Mouse (Mus musculus) embryo, embryonic 9.5 days (tissue): Measurements from ENCODE around the gene Tmem258.
"Not testable (repeated sequence)": the region's sequence is repeated elsewhere in the genome, so short reads cannot be mapped to it uniquely, and the experiment has no call there.

Source experiments
- DNase-seq: peaks from one replicate; pipeline ENCODE4 v3.0.0-alpha.2; 2017; ENCODE audit errors: extremely low spot score

The Tmem258 gene

GRCm38 (mm10) chr19:10203848-10204615 is at the start of gene Tmem258, which contains the start of gene Fen1:
Tmem258 (plus strand) TSS chr19:10204014.
Fen1 (minus strand) TSS chr19:10204169.
- peak; percentile 92 for DNase-seq

GRCm38 (mm10) chr19:10157725-10158124 is 46.1 kb upstream of the Tmem258 start:
- no peak for DNase-seq

- no peak for DNase-seq
Observed at GRCm38 (mm10) chr19:10163896-10164295, 39.9 kb upstream of the Tmem258 start.

DNA sequence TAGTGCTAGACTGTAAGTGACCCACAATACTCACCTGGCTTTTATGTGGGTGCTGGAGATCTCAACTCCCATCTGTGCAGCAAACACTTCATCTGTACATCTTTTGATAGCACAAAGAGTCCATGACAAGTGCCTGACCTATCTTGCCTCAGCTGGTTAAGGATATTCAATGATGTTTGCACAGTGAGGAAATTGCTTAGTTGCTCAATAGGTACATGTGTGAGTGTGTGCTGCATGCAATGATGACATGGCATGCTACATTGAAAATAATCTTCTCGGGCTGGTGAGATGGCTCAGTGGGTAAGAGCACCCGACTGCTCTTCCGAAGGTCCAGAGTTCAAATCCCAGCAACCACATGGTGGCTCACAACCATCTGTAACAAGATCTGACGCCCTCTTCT is 37.9 kb upstream of the Tmem258 start:
- not testable (repeated sequence) for DNase-seq

- DNase-seq = no peak
Observed at GRCm38 (mm10) chr19:10167112-10167511, 36.7 kb upstream of the Tmem258 start.

DNA sequence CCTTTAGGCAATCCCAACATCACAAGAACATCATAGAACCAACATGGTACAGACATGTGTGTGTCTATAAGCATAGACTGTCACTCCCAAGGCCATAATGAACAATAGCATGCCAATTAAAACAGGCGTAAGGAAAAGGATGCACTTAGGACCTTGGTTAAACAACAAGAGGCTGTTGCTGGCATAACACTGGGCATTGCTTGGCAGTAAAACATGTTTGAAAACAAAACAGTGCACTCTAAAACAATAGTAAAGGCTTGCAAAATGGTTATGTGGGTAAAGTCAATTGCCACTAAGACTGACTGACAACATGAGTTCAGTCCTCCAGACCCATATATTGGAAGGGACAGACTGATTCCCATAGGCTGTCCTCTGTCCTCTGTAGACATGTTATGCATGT is 35.9 kb upstream of the Tmem258 start:
- DNase-seq = no peak

DNA sequence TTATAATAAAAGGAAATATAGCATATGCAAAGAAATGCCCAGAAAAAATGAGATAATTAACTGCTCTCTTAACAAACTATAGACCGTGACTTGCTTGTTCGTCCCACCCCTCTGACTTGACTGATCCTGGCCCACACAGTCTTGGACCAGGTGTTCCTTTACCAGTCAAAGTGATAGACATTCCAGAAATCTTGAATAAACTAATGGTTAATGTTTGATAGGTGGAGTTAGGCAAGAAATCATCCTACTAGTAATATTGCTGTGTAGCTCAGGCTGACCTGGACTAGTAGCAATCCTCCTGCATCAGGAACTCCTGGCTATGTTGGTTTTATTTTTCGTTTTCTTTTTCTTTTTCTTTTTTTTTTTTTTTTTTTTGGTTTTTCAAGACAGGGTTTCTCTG is 35.4 kb upstream of the Tmem258 start:
- no peak for DNase-seq

GRCm38 (mm10) chr19:10169179-10169578 is 34.6 kb upstream of the Tmem258 start:
- DNase-seq = no peak

- not testable (repeated sequence) for DNase-seq
Observed at GRCm38 (mm10) chr19:10169692-10170330, 34.0 kb upstream of the Tmem258 start.

DNA sequence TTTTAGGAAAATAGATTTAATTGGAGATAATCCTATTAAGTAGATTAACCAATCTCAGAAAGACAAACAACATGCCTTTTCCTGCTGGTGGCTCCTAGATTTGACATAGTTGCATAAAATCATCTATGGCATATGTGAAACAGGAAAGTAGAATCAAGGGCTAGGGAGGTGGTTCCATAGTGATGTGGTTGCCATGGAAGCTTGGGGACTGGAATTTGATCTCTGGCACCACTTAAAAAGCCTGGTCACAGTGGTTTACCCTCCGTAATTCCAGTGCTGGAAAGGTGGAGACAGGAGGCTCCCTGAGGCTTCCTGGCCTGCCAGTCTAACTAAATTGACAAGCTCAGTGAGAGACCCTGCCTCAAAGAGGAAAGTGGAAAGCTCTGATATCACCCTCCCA is 33.3 kb upstream of the Tmem258 start:
- DNase-seq = no peak

DNA sequence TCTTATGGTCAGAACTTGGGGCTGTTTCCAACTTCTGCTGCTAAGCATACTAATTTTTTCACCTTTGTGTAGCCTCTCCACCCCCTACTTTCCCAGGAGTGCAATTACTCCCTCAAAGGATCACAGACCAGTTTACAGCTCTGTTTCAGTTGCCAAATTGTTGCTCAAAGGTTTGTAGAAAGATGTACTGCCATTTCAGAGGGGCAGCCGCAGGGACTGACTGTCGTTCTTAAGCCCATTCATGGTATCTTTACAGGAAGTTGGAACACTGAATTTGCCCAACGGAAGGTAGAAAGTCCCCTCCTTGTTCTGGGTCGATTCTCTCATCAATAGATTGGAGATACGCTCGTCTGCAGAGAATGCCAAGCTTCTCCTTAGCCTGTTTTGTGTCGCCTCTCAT is 32.5 kb upstream of the Tmem258 start:
- no peak for DNase-seq

GRCm38 (mm10) chr19:10171846-10172245 is 32.0 kb upstream of the Tmem258 start:
- DNase-seq = no peak

DNA sequence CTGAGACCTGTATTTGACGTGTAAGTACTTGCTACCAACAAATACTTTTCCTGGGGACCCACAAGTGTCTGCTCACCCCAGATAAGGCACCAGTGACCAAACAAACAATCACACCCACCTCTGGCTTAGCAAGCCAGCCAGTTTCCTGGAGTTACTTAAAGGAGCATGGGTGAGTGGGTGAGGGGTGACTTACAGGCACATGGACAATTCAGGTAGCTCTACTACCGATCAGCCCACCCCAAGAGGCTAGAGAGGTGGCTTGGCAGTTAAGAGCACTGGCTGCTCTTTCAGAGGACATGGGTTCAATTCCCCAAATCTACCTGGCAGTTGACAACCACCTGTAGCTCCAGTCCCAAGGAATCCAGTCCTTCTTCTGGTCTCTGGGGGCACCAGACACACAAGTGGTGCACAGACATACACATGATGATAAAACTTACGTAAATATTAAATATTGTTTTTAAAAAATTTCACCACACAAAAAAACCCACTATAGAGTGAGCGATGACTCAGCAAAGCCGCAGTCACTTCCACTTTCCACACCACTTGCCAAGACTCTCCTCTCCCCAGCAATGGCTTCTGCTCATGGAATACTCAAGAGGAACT is 30.6 kb upstream of the Tmem258 start:
- no peak for DNase-seq

GRCm38 (mm10) chr19:10173844-10174539 is 29.8 kb upstream of the Tmem258 start:
- no peak for DNase-seq

GRCm38 (mm10) chr19:10174956-10175355 is 28.9 kb upstream of the Tmem258 start:
- DNase-seq = no peak

DNA sequence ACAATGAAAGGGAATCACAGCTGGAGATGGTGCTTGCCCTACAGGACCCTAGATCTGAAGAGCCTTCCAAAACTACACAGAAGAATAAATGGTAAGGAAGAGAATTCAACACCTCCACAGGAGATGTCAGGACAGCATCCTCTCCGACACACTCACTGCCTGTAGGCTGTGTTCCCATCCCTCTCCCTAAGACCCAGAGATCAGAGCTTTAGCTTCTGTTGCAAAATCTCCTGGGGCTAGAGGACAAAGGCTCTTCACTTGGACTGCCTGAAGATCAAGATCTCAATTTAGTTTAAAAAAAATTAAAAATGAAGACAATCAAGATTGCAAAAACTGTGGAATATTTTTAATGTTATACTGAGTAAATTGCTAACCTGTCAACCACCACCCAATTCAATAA is 27.3 kb upstream of the Tmem258 start:
- DNase-seq = no peak

- DNase-seq = no peak
Observed at GRCm38 (mm10) chr19:10176941-10177372, 26.9 kb upstream of the Tmem258 start.

GRCm38 (mm10) chr19:10181225-10181624 is 22.6 kb upstream of the Tmem258 start:
- DNase-seq = no peak

DNA sequence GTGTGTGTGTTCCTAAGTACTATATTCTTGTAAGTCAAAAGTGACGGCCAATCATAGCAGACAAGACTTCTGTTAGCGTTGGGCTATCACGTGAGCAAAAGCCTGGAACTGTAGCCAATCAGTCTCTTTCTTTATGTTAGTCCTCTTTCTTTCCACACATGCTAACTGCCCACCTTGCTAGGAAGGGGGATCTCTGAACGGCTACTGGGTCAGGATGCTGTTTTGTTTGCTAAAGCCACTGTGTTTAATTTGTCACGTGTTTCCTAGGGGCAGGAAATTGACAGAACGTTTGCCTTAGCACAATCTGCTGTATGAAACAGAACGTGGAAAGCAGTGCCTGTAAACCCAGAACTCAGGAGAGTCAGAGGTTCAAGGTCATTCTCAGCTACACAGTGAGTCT is 21.7 kb upstream of the Tmem258 start:
- no peak for DNase-seq

DNA sequence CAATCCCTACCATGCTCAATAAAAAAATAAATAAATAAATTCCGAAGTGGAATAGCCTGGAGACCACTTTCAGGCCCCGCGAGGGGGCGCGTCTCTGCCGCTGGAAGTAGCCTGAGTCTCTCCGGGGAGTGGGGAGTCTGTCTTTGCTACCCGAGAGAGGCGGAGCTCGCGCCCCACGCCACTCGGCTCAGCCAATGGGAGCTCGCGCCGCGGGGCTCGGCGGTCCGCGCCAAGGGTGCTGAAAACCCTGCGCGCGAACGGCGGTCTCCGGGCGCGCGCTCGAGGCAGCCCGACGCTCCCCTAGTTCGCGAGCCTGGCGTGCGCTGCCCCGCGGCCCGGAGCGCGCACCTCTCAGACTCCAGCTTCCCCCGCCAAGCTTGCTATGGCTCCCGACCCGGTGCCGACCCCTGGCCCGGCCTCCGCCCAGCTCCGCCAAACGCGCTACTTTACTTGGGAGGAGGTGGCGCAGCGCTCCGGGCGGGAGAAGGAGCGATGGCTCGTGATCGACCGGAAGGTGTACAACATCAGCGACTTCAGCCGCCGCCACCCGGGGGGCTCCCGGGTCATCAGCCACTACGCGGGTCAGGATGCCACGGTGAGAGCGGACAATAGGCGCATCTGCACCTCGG is 21.0 kb upstream of the Tmem258 start, which contains the start of gene Fads1:
Fads1 (plus strand) TSS at position 219 of the 629 bp plus-strand sequence.
- peak; percentile 93 for DNase-seq

DNA sequence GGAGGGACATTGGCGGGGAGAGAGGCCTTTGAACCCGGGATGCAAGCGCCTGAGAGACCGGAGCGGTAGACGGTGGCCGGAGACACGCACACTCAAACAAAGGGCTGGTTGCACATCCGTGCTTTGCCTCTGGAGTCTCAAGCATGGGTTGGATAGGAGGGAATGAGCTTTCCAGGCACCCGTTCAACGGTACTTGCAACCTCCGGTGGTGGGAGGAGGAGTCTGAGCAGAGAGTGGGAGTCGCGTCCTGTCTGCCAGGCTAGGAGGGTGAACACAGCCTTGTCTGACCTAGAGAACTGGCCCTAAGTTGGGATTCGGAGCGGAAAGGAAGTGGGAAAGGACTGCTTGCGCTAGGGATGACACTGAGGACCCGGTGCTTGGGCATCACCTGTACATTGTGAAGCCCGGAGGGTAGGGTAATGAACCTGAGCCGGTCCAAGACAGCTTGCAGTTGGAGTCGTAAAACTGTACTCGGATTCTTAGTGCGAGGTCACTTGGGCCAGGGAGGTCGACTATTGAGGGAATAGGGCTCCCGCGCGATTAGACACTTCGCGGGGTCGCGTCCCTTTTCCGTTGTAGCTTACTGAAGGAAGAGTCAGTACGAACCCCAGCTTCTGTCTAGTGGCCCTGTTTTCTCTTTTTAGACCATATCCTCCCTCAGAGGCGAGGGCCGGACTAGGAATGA is 20.4 kb upstream of the Tmem258 start:
- peak; percentile 80 for DNase-seq
